Mouse (Mus musculus) CD4-positive, CD25-positive, alpha-beta regulatory T cell, adult 2 months (primary cell): Measurements from ENCODE around the gene Fam76b.
A peak's percentile ranks its signal among the peaks of the same experiment; 100 is the strongest.

ENCODE experiments used
- DNase-seq: peaks from one replicate; pipeline ENCODE4 v3.0.0-alpha.2; 2012; ENCODE audit warnings: low read depth, low spot score

Fam76b gene

DNA sequence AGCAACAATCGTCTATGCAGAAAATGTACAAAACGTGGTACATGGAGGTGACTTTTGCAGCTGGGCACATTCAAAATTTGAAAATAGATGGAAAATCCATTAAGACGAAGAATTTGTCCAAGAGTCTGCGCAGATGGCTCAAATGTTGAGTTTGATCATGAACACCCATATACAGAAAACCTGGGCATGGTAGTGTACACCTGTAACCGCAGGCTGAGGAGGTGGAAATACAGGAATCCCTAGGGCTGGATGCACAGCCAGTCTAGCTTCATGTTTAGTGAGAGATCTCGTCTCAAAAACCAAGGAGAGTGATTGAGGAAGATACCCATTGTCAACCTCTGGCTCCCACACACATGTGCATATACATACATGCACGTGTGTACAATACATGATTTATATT lies 44.1 kb downstream of the Fam76b start:
- no peak for DNase-seq

DNA sequence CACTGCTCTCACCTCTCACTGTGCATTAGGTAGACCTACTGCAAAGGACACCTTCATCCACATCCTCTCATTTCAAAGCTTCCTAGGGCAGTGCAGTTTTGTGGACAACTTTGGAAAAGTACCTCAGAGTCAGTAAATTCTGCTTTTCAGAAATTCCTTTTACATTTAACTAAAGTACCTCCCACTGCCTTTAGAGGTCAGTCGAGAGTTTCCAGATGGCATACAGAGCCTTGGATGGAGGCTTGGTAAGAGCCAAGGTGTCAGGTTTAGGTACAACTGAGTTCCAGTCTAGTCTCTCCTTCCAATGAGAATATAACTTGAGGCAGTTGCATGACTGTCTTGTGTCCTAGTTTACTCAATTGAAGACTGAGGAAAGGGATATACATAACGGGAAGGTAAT lies 46.8 kb downstream of the Fam76b start:
- DNase-seq = peak; percentile 58

DNA sequence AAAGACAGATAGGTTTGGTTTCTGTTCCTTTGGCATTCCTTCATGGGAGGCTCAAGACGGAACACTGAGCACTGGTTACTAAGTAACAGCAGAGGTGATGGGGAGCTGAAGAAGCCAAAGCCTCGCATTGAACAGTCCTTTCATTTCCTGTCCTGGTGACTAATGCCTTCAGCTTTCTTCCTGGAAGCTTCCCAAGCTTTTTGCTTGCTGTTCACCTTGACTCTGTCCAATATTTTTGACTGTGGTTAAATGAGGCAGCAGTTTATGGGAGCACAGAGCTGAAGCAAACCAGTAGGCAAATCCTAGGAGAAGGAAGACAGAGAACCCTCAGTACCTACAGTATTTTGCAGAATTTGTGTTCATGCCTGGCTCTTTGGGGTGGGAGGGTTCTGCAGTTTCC lies 47.8 kb downstream of the Fam76b start:
- DNase-seq = no peak

DNA sequence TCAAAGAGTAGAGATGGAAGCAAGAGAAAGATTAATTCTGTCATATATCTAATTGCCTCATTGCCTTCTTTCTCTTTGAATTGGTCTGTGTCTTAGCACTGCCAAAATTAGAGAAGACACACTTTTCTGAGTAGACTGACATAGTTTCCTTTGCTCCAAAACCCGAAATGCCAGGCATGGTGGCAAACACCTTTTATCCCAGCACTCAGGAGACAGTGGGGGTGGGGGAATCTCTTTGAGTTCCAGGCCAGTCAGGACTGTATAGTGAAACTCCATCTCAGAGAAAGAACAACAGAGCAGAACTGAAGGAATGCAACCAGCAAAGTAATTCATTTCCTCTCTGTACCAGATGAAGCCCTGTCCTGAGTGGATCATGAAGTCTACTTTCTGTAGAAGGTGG lies 53.2 kb downstream of the Fam76b start:
- no peak for DNase-seq

DNA sequence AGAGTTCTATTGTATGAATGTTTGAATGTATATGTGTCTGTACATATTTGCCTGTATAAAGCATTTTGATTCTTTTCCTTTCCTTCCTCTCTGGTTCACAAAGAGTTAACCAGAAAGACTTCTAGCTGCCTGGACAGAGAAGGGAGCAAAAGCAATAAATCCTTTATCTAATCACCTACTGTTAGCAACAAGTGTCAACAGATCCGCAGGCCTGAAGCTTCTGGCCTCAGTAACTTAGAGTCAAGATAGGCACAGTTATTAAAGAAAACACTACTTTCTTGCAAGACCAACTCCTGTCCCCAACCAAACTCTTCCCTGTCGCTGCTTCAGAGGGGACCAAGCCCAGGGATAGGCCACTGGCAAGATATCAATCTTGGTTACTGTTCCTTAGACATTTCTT lies 55.0 kb downstream of the Fam76b start:
- DNase-seq = no peak

DNA sequence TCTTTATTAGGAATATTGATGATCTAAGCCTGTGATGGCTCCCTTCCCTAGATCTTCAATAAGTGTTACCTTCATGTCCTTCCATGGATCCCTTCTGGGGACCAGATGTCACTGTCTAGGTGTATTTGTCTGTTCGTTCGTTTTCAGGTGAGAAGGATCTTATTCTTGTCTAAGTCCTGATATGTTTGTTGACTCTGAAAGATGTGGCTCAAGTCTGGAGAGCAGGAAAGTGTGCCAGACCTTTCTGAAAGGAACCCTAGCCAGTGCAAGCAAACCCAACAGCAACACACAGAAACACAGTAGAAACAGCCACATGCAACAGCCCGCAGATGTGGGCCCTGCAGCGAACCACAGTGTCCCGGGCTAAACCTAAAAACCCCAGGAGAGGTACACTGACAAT lies 61.5 kb downstream of the Fam76b start:
- DNase-seq = no peak

DNA sequence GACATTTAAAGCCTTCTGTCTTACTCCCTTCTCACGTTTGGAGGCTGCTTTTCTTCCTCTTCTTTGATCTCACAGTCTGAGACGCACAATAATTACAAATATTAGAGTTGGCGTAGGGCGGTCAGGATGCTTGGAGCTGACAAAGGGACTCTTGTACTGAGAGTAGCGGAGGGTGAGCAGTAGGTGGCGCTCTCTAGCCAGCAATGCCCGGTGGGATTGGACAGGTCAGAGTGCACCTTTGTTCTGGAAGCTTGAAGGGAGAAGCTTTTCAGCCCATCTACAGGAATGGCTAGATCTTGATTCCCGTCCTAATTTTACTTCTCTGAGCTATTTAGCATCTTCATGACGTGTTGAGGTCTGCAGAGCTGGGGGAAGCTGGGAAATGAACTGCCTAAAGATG lies 62.1 kb downstream of the Fam76b start:
- DNase-seq = peak; percentile 82

DNA sequence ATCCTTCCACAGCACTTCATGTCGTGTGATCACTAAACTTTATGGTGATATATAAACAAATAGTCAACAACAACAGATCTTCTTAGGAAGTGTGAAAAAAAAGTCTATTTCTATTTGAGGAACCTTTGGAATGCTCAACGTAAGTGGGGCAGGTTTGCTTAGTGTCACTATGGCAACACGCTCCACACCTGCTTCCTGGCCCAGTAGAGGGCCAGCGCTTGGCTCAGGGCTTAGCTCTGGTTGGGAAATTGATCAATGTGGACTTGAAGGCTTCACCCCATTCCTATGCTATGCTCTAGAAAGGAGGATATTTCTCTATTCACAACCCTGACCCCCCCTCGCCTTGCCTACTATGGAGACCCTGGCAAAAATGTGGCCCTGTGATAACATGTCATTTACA lies 62.7 kb downstream of the Fam76b start:
- DNase-seq = no peak

DNA sequence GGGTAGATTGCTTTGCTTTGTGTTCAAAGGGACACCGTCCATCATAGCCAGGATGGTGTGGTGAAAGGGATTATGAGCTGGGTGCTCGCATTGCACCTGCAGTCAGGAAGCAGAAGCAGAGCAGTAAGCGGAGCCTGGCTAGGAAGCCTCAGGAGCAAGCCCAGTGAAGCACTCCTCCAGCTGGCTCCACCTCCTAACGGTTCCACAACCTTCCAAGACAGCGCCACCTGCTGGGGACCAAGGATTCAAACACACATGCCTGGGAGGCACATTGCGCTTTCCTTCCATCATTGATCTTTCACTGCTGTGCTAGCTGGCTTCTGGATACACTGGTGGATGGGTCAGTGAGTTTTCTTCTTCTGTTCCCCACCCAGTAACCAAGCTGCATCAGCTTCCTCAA lies 64.4 kb downstream of the Fam76b start:
- DNase-seq = peak; percentile 60

DNA sequence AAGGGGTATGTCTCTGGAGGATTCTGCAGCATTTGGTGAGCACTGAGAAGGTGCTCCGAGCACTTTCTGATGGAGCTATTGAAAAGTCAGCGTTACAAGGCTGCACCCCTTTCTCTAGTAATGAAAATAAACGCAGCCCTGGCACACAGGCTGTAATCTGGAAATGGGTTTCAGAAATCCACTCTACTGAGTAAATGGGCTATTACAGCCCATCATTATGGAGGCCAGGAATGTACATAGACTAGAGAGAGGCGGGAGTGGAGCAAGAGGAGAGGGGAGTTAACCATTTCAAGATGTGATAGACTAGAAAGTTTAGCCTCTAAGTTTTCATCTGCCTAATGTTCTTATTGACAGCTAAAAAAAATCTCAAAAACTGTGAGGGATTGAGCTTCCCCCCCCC lies 65.5 kb downstream of the Fam76b start:
- no peak for DNase-seq

DNA sequence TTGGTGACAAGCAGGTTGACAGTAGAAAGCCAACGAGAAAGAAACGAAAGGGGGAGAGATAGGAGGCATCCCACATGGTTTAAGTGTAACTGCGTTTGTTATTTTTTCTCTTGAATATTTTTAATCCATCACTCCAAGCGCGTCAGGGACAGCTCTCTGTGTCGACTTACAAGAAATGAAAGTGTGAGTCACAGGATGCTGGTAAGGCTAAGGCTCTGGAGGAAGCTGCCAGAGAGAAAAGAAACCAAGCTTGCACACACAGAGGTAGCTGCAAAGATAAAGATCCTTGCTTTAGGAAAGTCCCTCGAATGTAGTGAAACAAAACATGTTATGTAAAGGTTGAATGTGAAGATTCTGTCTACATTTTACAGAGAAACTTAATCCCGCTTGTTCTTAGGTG lies 67.0 kb downstream of the Fam76b start:
- peak; percentile 86 for DNase-seq

DNA sequence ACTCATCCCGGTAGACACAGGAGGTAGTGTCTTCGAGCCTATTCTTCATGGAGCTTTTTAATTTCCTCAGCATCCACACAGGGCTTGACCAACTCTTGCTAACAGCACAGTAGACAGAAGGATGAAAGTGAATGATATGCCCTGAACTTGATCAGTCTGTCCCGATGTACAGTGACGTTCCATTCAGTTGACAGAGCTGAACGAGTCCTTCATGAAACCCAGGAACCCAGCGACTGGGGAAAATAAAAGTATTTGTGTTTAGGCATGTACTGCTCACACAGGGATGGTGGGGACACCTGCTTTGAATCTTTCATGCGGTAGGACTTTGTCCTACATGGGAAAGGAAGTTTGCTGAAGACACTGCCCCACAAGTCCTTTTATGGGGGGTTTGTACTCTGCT lies 67.4 kb downstream of the Fam76b start:
- DNase-seq = peak; percentile 57

DNA sequence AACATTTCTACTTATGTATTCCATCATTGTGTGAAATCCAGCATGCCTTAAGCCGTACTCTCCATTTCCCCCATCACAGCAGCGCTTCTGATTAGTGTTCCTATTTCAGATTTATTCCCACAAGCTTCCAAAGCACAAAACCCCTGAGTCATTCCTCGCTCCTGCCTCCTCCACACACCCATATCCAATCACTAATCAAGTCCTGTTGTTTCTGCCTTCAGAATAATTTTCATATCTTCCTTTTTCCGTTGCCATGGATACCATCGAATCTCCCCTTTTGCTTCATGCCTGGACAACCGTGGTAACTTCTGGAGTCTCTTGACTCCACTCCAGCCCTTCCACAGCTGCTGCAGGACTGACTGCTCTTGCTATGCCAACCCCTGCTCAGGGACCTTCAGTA lies 68.5 kb downstream of the Fam76b start:
- DNase-seq = no peak

DNA sequence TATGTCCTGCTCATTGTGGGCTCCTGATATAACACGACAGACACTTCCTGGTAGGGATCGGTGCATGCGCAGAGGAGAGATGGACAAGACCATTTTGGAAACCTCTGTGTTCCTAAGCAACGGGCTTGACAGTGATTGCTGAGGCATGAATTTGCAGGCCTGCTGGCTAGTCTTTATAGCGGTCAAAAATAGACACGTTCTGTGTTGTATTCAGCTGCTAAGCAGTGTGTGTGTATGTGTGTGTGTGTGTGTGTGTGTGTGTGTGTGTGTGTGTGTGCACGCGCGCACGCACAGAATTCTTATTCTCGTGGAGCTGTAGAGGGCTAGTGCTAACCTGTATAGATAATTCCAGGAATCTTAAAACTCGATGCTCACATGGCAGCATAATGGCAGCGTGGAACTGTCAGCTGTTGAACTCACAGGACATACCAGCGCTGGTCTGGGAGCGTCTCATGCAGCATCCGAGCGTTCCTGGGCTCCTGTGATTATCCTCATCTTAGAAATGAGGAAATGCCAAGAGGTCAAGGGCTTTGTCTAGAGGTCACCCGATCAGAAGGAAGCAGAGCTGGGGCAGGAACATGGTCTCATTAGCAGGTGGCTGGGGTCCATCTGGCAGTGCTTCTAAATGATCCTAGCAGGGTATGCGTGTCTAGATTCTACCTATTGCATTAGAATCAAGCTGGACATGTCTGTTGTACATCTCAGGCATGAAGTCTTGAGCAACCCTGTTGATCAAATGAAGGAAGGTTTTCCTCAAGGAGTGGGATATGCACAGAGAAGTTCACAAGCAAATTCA lies 71.2 kb downstream of the Fam76b start:
- DNase-seq = peak; percentile 15

DNA sequence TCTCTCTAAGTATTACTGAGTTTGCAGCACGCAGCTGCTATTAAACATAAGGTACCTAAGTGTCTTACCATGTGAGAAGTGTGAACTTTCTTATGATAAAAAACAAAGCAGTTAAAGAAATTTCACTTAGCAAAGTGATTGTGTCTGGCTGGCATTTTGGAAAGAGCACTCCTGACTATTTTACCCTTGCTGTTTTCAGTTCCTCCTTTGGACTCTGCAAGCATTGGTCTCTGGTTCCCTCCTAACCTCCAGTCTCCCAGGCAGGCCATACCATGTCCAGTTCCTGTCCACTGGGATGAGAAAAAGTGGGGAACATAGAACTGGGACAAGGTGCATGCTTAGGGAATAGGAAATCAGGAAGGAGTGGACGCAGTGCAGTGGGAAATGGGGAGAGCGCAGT lies 74.5 kb downstream of the Fam76b start:
- no peak for DNase-seq

DNA sequence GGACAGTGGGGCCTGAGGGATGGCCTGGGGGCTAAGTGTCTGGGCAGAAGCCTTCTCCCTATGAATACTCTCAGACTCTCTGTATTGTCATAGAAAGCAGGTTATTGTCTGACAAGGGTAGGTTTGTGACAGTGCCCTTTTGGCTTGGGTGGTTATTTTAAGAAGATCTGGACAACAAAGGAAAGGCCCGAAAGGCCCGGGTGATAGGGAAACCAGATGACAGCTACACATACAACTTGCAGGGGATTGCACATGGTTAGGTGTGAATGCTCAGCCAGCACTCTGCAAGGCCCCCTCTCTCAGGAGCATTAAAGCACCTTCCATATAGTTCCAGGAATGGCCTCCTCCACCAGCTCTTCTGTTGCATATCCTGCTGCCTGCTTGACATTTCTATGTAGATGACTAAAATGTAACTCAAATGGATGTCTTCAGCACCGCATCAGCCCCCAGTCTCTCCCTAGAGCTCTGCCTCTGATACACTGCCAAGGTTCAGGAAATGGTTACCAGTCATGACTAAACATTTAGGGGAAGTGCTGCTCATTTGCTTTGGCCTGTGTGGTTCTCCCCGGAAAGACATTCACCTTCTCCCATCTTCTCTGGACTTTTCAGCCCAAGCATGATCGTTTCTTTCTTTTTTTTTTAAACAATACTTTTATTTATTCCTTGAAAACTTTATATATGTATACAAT lies 76.7 kb downstream of the Fam76b start:
- peak; percentile 32 for DNase-seq
